In genomic region chr5:115359438-115359837, GRCm38 (mm10) we compare ENCODE assay signal across 16 mouse cellular contexts. TPM values are rescaled to one million over a fixed set of nuclear protein-coding genes. Genes with fewer than 3 reads are reported as not detected.
DNase-seq lines count a peak whose midpoint lies in the region; ATAC-seq and TF ChIP-seq lines count a peak whose summit lies in the region.
"Had no signal": no experiment of that assay in that cellular context is flagged by ENCODE, and none has a peak within 500 bp of the region (broad histone marks: within the 10 kb centered on the region; RNA-seq: fewer than 3 reads in every experiment).

No protein-coding gene starts in this region.

- WGBS in forebrain, embryonic 12.5 days, result 90% methylated on average over 8 of the region's 8 CpGs
- WGBS in forebrain, embryonic 14.5 days, result 87% methylated on average over 8 of the region's 8 CpGs
- WGBS in kidney, embryonic 15.5 days, result 80% methylated on average over 8 of the region's 8 CpGs

- TF ChIP-seq CTCF in layer of hippocampus, adult 2 months (conservative IDR thresholded peaks at IDR 0.05), result no peak

- H3K4me1 ChIP-seq in forebrain, embryonic 12.5 days, result peaks cover 26% of the 10 kb centered on the region
- H3K4me1 ChIP-seq in forebrain, embryonic 14.5 days (ENCODE audit: control insufficient read depth, insufficient read depth, low read length), result no peaks in the 10 kb centered on the region
- H3K4me1 ChIP-seq in kidney, embryonic 15.5 days, result peaks cover 16% of the 10 kb centered on the region
- peaks cover 3 to 22% of the 10 kb centered on the region in 2 experiments for H3K4me1 ChIP-seq in ES-E14 (ENCODE audit: control insufficient read depth in 2 of 2, insufficient read depth in 2 of 2, low read length in 2 of 2, poor library complexity in 1 of 2)
- H3K4me1 ChIP-seq: embryonic facial prominence, embryonic 12.5 days; limb, embryonic 13.5 days; liver, embryonic 12.5 days; midbrain, embryonic 15.5 days had no signal

- no peaks in the 10 kb centered on the region for H3K36me3 ChIP-seq in forebrain, embryonic 12.5 days (replicated peaks)
- no peaks in the 10 kb centered on the region for H3K36me3 ChIP-seq in forebrain, embryonic 14.5 days (ENCODE audit: control insufficient read depth, insufficient read depth, low read length)
- no peaks in the 10 kb centered on the region for H3K36me3 ChIP-seq in kidney, embryonic 15.5 days
- H3K36me3 ChIP-seq in ES-E14 (ENCODE audit: control insufficient read depth, insufficient read depth, low read length, poor library complexity, severe bottlenecking), result no peaks in the 10 kb centered on the region
- H3K36me3 ChIP-seq: embryonic facial prominence, embryonic 12.5 days; limb, embryonic 13.5 days; liver, embryonic 12.5 days; midbrain, embryonic 15.5 days had no signal

- H3K27me3 ChIP-seq in forebrain, embryonic 12.5 days, result no peaks in the 10 kb centered on the region
- H3K27me3 ChIP-seq in forebrain, embryonic 14.5 days (replicated peaks; ENCODE audit: control insufficient read depth, insufficient read depth, low read length), result no peaks in the 10 kb centered on the region
- H3K27me3 ChIP-seq in kidney, embryonic 15.5 days, result no peaks in the 10 kb centered on the region
- H3K27me3 ChIP-seq: embryonic facial prominence, embryonic 12.5 days; limb, embryonic 13.5 days; midbrain, embryonic 15.5 days had no signal

- H3K9ac ChIP-seq in forebrain, embryonic 12.5 days, result no peak overlapping the region
- no peak overlapping the region for H3K9ac ChIP-seq in forebrain, embryonic 14.5 days (ENCODE audit: low read length)
- no peak overlapping the region for H3K9ac ChIP-seq in kidney, embryonic 15.5 days
- peak overlapping the region; percentile 19; the same call in 1 of the 2 replicates for H3K9ac ChIP-seq in ES-E14 (ENCODE audit: insufficient read depth, low read depth, low read length, poor library complexity, severe bottlenecking)
- H3K9ac ChIP-seq: embryonic facial prominence, embryonic 12.5 days; forebrain, postnatal 0 days; limb, embryonic 13.5 days; liver, embryonic 12.5 days; midbrain, embryonic 15.5 days had no signal

- no peak overlapping the region for H3K4me2 ChIP-seq in forebrain, embryonic 12.5 days
- H3K4me2 ChIP-seq in forebrain, embryonic 14.5 days (ENCODE audit: low read length), result no peak overlapping the region
- no peak overlapping the region for H3K4me2 ChIP-seq in kidney, embryonic 15.5 days
- H3K4me2 ChIP-seq: embryonic facial prominence, embryonic 12.5 days; liver, embryonic 12.5 days; midbrain, embryonic 15.5 days had no signal

- no peak overlapping the region for H3K4me3 ChIP-seq in forebrain, embryonic 12.5 days (replicated peaks)
- H3K4me3 ChIP-seq in forebrain, embryonic 14.5 days (ENCODE audit: low read depth, low read length), result no peak overlapping the region
- H3K4me3 ChIP-seq in kidney, embryonic 15.5 days (replicated peaks), result no peak overlapping the region
- 0 out of 4 replicates have a peak overlapping the region, but pooled peaks of 1 of the 2 experiments have one; percentile 1 for H3K4me3 ChIP-seq in ES-E14 (ENCODE audit: insufficient read depth in 1 of 2, low read depth in 1 of 2, low read length in 2 of 2, poor library complexity in 1 of 2, severe bottlenecking in 1 of 2)
- no peak overlapping the region for H3K4me3 ChIP-seq in layer of hippocampus, adult 2 months
- H3K4me3 ChIP-seq: embryonic facial prominence, embryonic 12.5 days; heart, adult 2 months; limb, embryonic 13.5 days; liver, embryonic 12.5 days; midbrain, embryonic 15.5 days; myocyte had no signal

- 0 out of 2 replicates have a peak overlapping the region, but pooled peaks have one; percentile 31 for H3K27ac ChIP-seq in forebrain, embryonic 12.5 days
- H3K27ac ChIP-seq in forebrain, embryonic 14.5 days (ENCODE audit: low read depth, low read length), result no peak overlapping the region
- H3K27ac ChIP-seq in kidney, embryonic 15.5 days, result peak overlapping the region; percentile 59
- no peak overlapping the region; the same call in 1 of the 2 replicates for H3K27ac ChIP-seq in ES-E14 (ENCODE audit: insufficient read depth, low read depth, low read length, poor library complexity, severe bottlenecking)
- no peak overlapping the region for H3K27ac ChIP-seq in layer of hippocampus, adult 2 months
- H3K27ac ChIP-seq: embryonic facial prominence, embryonic 12.5 days; heart, adult 2 months; hindbrain, postnatal 0 days; limb, embryonic 13.5 days; liver, embryonic 12.5 days; midbrain, embryonic 15.5 days had no signal

- in situ Hi-C loops in ES-E14 (cut with MboI; ENCODE audit: low sequenced_read_pairs in 2 of 2, unreplicated experiment in 2 of 2), result loop anchor here in 1 of 2 experiments (10.0 kb wide), 1 partner anchor 85 kb away; no protein-coding TSS in a partner anchor

- no peak for DNase-seq in forebrain, embryonic 14.5 days (ENCODE audit: low spot score)
- DNase-seq in kidney, postnatal 10 days, result no peak
- DNase-seq in 416B (ENCODE audit: low read depth) (peak; percentile 69), ES-E14 (ENCODE audit: low read depth, low spot score) (no peak)
- DNase-seq in layer of hippocampus, adult 2 months (ENCODE audit: low spot score in 2 of 2), result no peak
- DNase-seq in ovary, postnatal 14 days (ENCODE audit: low spot score), result no peak

- no peaks in the 10 kb centered on the region for H3K9me3 ChIP-seq in forebrain, embryonic 12.5 days
- H3K9me3 ChIP-seq in forebrain, embryonic 14.5 days (replicated peaks; ENCODE audit: control insufficient read depth, low read length), result no peaks in the 10 kb centered on the region
- no peaks in the 10 kb centered on the region for H3K9me3 ChIP-seq in kidney, embryonic 15.5 days (replicated peaks)
- H3K9me3 ChIP-seq in ES-E14 (ENCODE audit: control insufficient read depth, insufficient read depth, low read depth, low read length), result no peaks in the 10 kb centered on the region
- H3K9me3 ChIP-seq: embryonic facial prominence, embryonic 12.5 days; limb, embryonic 13.5 days; liver, embryonic 12.5 days; midbrain, embryonic 15.5 days had no signal

- no peak for ATAC-seq in forebrain, embryonic 12.5 days (ENCODE audit: low FRiP score)
- no peak for ATAC-seq in forebrain, embryonic 14.5 days
- no peak for ATAC-seq in kidney, embryonic 15.5 days (replicated peaks; ENCODE audit: low FRiP score)
- ATAC-seq: midbrain, embryonic 15.5 days had no signal

TF ChIP-seq in ES-E14, 5 proteins besides CTCF, POLR2A, EP300 and RAD21:
- no peak for TF ChIP-seq CHD2 (IDR thresholded peaks at IDR 0.05; ENCODE audit: low read depth, low read length)
- TF ChIP-seq HCFC1 (IDR thresholded peaks at IDR 0.05; ENCODE audit: borderline replicate concordance, insufficient read depth, low read length), result no peak
- TF ChIP-seq ZNF384 (IDR thresholded peaks at IDR 0.05; ENCODE audit: low read depth, low read length), result no peak
- no peak for TF ChIP-seq ZC3H11A (IDR thresholded peaks at IDR 0.05; ENCODE audit: borderline replicate concordance, low read depth, low read length)
- TF ChIP-seq MAFK (IDR thresholded peaks at IDR 0.05; ENCODE audit: insufficient read depth, low read depth, low read length), result no peak
TF ChIP-seq in ES-E14: peak in this region for 0.

RNA-seq across cellular contexts. Expression of gene Cox6a1, which starts 10.7 kb away (rescaled TPM):
- polyA plus RNA-seq in forebrain, embryonic 12.5 days (2016; fragmentation: Nextera tagmentation; extraction: Ambion mirVana), result 728 and 759 TPM in 2 replicates
- 1,083 and 1,200 TPM in 2 replicates for polyA plus RNA-seq in forebrain, embryonic 14.5 days (2014; fragmentation: Nextera tagmentation; extraction: Ambion mirVana)
- 981 and 995 TPM in 2 replicates for polyA plus RNA-seq in kidney, embryonic 15.5 days (2015; fragmentation: Nextera tagmentation; extraction: Ambion mirVana)
- 936 and 1,706 TPM in 2 replicates for total RNA-seq in ES-E14 (2012; rRNA removed)
- total RNA-seq in layer of hippocampus, adult 2 months (2021), result 100 to 1,000 TPM; 685 to 700 TPM

RNA-seq across cellular contexts. Expression of gene Triap1, which starts 18.4 kb away (rescaled TPM):
- 54.5 and 55.6 TPM in 2 replicates for polyA plus RNA-seq in forebrain, embryonic 12.5 days (2016; fragmentation: Nextera tagmentation; extraction: Ambion mirVana)
- polyA plus RNA-seq in forebrain, embryonic 14.5 days (2014; fragmentation: Nextera tagmentation; extraction: Ambion mirVana), result 56.4 and 57.6 TPM in 2 replicates
- 56.2 and 58.2 TPM in 2 replicates for polyA plus RNA-seq in kidney, embryonic 15.5 days (2015; fragmentation: Nextera tagmentation; extraction: Ambion mirVana)
- total RNA-seq in ES-E14 (2012; rRNA removed), result 21.5 and 30.7 TPM in 2 replicates
- total RNA-seq in layer of hippocampus, adult 2 months (2021), result 10 to 100 TPM; 22.3 to 25.4 TPM

RNA-seq across cellular contexts. Expression of gene Gatc, which starts 18.5 kb away (rescaled TPM):
- 41.5 and 42.1 TPM in 2 replicates for polyA plus RNA-seq in forebrain, embryonic 12.5 days (2016; fragmentation: Nextera tagmentation; extraction: Ambion mirVana)
- polyA plus RNA-seq in forebrain, embryonic 14.5 days (2014; fragmentation: Nextera tagmentation; extraction: Ambion mirVana), result 30.1 and 32.9 TPM in 2 replicates
- polyA plus RNA-seq in kidney, embryonic 15.5 days (2015; fragmentation: Nextera tagmentation; extraction: Ambion mirVana), result 27.9 and 29.2 TPM in 2 replicates
- total RNA-seq in ES-E14 (2012; rRNA removed), result 1.9 and 3.1 TPM in 2 replicates
- 10 to 100 TPM; 19.5 to 20.8 TPM for total RNA-seq in layer of hippocampus, adult 2 months (2021)

RNA-seq across cellular contexts. Expression of gene Srsf9, which starts 32.5 kb away (rescaled TPM):
- 353 and 383 TPM in 2 replicates for polyA plus RNA-seq in forebrain, embryonic 12.5 days (2016; fragmentation: Nextera tagmentation; extraction: Ambion mirVana)
- 165 and 169 TPM in 2 replicates for polyA plus RNA-seq in forebrain, embryonic 14.5 days (2014; fragmentation: Nextera tagmentation; extraction: Ambion mirVana)
- 301 and 315 TPM in 2 replicates for polyA plus RNA-seq in kidney, embryonic 15.5 days (2015; fragmentation: Nextera tagmentation; extraction: Ambion mirVana)
- total RNA-seq in ES-E14 (2012; rRNA removed), result 42.6 and 57.2 TPM in 2 replicates
- 100 to 1,000 TPM in 1 of 2 experiments, 10 to 100 TPM in 1; 91.4 to 102 TPM for total RNA-seq in layer of hippocampus, adult 2 months (2021)

RNA-seq across cellular contexts. Expression of gene Dynll1, which starts 58.6 kb away (rescaled TPM):
- 1,436 and 1,463 TPM in 2 replicates for polyA plus RNA-seq in forebrain, embryonic 12.5 days (2016; fragmentation: Nextera tagmentation; extraction: Ambion mirVana)
- 1,615 and 1,740 TPM in 2 replicates for polyA plus RNA-seq in forebrain, embryonic 14.5 days (2014; fragmentation: Nextera tagmentation; extraction: Ambion mirVana)
- 1,617 and 1,807 TPM in 2 replicates for polyA plus RNA-seq in kidney, embryonic 15.5 days (2015; fragmentation: Nextera tagmentation; extraction: Ambion mirVana)
- 575 and 753 TPM in 2 replicates for total RNA-seq in ES-E14 (2012; rRNA removed)
- 100 to 1,000 TPM; 727 to 730 TPM for total RNA-seq in layer of hippocampus, adult 2 months (2021)

Comparison
In these comparisons a context has a peak if more than half of its experiments do, and no peak if none do; other contexts are left out.
1. H3K27ac ChIP-seq: peak in forebrain, embryonic 12.5 days (single experiment) and kidney, embryonic 15.5 days (single experiment); none in forebrain, embryonic 14.5 days (single experiment), ES-E14 (single experiment) and layer of hippocampus, adult 2 months (single experiment).